Mouse (Mus musculus) lung, postnatal 14 days (tissue): ENCODE data around the gene Dact3.

ENCODE experiments used
- DNase-seq: peaks from one replicate; pipeline ENCODE4 v3.0.0; 2021

Dact3 gene

GRCm38 (mm10) chr7:16918670-16919069 is 43.6 kb downstream of the Dact3 start:
- no peak for DNase-seq

GRCm38 (mm10) chr7:16919395-16920149 is 44.5 kb downstream of the Dact3 start:
- DNase-seq: no peak

DNA sequence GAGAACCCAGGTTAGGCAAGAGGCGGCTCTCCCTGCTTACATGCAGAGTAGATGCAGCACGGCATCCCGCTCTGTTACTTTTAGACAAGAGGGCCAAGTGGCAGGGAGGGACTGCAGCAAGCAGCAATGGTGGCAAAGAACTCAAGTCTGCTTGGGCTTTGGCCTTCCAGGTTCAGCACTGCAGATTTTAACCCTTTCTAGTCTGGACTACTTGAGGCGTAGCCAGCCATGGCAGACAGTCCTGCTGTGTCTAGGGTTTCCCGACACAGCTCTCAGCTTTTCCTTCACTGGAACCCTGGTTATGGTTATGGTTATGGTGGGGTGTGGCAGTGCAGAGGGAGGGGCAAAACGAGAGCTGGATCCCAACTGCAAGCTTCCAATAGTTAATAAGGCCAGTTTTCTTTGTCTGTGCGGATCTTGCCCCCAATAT is 45.0 kb downstream of the Dact3 start:
- DNase-seq: no peak

- no peak for DNase-seq
These were observed 46.0 kb downstream of the Dact3 start for GRCm38 (mm10) chr7:16920818-16921791.

DNA sequence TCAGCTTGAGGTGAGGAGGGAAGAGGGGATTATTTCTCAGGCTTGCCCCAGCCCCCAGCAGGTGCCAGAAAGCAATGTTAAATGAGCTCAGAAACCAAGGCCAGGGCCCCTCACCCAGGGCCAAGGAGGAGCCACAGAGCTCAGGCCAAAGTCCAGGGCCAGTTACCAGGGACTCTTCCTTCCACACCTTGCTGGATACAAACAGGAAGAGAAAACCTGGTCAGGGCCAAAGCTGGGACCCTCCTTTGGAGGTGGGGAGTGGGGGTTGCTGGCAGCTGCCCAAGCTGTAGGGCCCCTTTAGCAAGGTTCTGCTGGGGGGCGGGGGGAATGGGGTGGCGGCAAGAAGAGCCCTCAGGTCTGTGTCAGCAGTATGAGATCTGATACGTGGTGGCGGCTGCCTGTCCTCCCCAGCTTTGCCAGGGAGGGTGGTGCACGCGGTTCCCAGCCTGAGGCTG is 46.8 kb downstream of the Dact3 start:
- DNase-seq: no peak

DNA sequence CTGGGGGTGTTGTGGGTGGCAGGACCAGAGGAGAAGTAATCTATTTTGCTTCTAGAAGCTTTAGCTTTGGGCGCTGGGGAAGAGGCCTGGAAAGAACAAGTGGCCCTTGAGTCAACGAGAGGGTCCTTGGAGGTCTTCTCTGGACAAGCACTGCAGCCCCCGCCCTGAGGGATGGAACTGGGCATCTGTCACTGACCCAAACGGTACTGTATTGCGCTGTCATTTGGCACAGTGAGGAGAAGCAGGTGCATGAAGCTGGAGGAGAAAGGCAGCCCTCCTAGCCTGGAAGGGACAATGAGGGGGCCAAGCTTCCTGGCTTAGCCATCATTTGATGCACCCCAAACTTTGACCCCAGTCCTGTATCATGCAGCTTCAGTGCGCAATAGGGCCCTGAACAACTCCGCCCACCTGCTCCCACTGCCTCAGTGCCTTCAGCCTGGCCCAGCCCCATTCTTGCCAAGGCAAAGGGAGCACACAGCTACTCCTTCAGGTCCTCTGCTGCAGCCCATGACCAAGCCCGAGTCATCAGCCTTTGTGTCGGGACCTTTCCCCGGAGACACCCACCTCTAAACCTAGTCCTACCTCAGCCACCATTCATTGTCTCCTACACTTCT is 47.4 kb downstream of the Dact3 start:
- DNase-seq: no peak

- no peak for DNase-seq
These were observed 48.3 kb downstream of the Dact3 start for GRCm38 (mm10) chr7:16923283-16924036.

GRCm38 (mm10) chr7:16924037-16924834 is 49.1 kb downstream of the Dact3 start, which contains the start of gene Calm3:
Calm3 (minus strand) TSS chr7:16924114.
- DNase-seq: peak; percentile 99

GRCm38 (mm10) chr7:16928341-16928740 is 53.2 kb downstream of the Dact3 start:
- DNase-seq: no peak

DNA sequence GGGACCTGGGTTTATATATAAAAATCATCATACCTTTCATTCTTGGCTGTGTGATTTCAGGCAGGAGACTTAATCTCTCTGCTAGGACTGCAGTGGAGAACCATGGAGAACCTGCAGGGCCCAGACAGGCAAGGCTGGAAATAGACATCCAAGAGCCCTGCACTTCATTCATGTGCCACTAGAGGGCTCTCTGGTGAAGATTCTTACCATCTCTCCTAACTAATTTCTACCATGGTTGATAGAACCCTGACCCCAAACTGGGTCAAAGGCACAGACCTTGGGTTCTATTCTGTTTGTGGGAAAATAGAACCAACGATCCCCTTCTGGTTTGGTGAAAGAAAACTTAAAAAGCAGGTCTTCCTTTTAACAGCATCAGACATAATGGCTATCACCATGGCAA is 55.7 kb downstream of the Dact3 start:
- DNase-seq: peak; percentile 79

- DNase-seq: peak; percentile 90
These were observed 57.0 kb downstream of the Dact3 start for GRCm38 (mm10) chr7:16931968-16932627.

GRCm38 (mm10) chr7:16932704-16933577 is 57.8 kb downstream of the Dact3 start:
- DNase-seq: peak; percentile 75
